Mouse (Mus musculus) embryonic facial prominence, embryonic 14.5 days (tissue): ENCODE results near the gene Pwp1. TPM values are rescaled to one million over a fixed set of nuclear protein-coding genes. Genes with fewer than 3 reads are reported as not detected.

ENCODE experiments used
- ATAC-seq: fragments of 200-750 bp; cut with Nextera tagmentation; 2 replicates; pipeline ENCODE4 v1.8.0; 2017; ENCODE audit warnings: low read depth, moderate number of reproducible peaks, moderate TSS enrichment
- DNase-seq: peaks from one replicate; pipeline ENCODE4 v3.0.0-alpha.2; 2015; ENCODE audit warnings: low spot score
- H3K27ac ChIP-seq: fragments of 300-500 bp; sonication (generic); replicated peaks from 2 replicates; pipeline ENCODE4 v1.5.1; 2014; ENCODE audit warnings: low read depth, mild to moderate bottlenecking, low read length, moderate library complexity
- H3K27me3 ChIP-seq: fragments of 300-500 bp; sonication (generic); replicated peaks from 2 replicates; pipeline ENCODE4 v1.6.1; 2014; ENCODE audit warnings: low read length; ENCODE audit not compliant: control insufficient read depth, insufficient read depth
- H3K36me3 ChIP-seq: fragments of 300-500 bp; sonication (generic); 2 replicates; pipeline ENCODE4 v1.6.1; 2014; ENCODE audit warnings: low read length, mixed read lengths; ENCODE audit not compliant: control insufficient read depth, insufficient read depth
- H3K4me1 ChIP-seq: fragments of 300-500 bp; sonication (generic); 2 replicates; pipeline ENCODE4 v1.6.1; 2014; ENCODE audit warnings: antibody characterized with exemption, low read length; ENCODE audit not compliant: control insufficient read depth, insufficient read depth
- H3K4me2 ChIP-seq: fragments of 300-500 bp; sonication (generic); 2 replicates; pipeline ENCODE4 v1.6.1; 2014; ENCODE audit warnings: low read depth, mild to moderate bottlenecking, low read length, moderate library complexity, mixed read lengths
- H3K4me3 ChIP-seq: fragments of 300-500 bp; sonication (generic); 2 replicates; pipeline ENCODE4 v1.5.1; 2014; ENCODE audit warnings: low read depth, mild to moderate bottlenecking, low read length
- H3K9ac ChIP-seq: fragments of 300-500 bp; sonication (generic); 2 replicates; pipeline ENCODE4 v1.6.1; 2014; ENCODE audit warnings: low read depth, mild to moderate bottlenecking, low read length, moderate library complexity, mixed read lengths
- H3K9me3 ChIP-seq: fragments of 300-500 bp; sonication (generic); 2 replicates; pipeline ENCODE4 v1.6.1; 2016; ENCODE audit warnings: low read length; ENCODE audit not compliant: control insufficient read depth
- WGBS: fragments of 180-500 bp; shearing (Covaris S2); extraction: QIAGEN DNeasy Blood & Tissue Kit; methylation state at CpG from one replicate; pipeline ENCODE4 v1.1.7; 2014; 5-methylcytosine and 5-hydroxymethylcytosine counted together
- polyA plus RNA-seq: library from polyadenylated mRNA; unstranded; fragments of >200 nt; fragmentation: Nextera tagmentation; extraction: Ambion mirVana; gene quantifications from 2 replicates; pipeline ENCODE4 v1.2.1, GENCODE M21; 2014

Gene Pwp1
- polyA plus RNA-seq, 1 experiment from 2014 or later = 68.0 TPM

DNA sequence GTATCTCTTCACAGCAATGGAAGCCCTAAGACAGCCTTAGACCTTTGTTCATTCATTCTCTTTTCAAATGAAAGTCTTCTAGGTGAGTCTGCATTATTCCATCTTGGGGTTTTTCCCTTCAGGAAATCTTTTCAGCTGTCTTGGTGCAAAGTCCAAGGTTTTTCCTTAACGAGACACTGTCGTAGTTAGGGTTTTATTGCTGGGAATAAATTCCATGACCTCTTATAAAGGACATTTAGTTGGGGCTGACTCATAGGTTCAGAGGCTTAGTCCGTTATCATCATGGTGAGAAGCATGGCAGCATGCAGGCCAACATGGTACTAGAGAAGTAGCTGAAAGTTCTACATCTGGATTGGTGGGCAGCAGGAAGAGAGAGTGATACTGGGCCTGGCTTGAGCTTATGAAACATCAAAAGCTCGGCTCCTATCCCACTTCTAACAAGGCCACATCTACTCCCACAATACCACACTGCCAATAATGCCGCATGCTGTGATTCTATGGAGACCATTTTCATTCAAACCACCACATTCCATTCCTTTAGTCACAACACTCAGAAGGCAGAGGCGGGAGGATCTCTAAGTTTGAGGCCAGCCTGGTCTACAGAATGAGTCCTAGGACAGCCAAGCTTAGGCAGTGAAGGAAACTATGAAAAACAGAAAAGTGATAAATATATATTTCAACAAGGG lies 107.1 kb downstream of the Pwp1 start:
- DNase-seq = no peak
- H3K36me3 ChIP-seq = peaks cover 53% of the 10 kb centered on the region
- no peak overlapping the region for H3K4me2 ChIP-seq
- no peaks in the 10 kb centered on the region; the same call in 1 of the 2 replicates for H3K9me3 ChIP-seq
- ATAC-seq = no peak
- whole genome bisulfite sequencing = 91% methylated on average over 6 of the region's 6 CpGs
- no peak overlapping the region for H3K27ac ChIP-seq
- no peak overlapping the region for H3K4me3 ChIP-seq
- H3K9ac ChIP-seq = no peak overlapping the region
- H3K4me1 ChIP-seq = no peaks in the 10 kb centered on the region
- no peaks in the 10 kb centered on the region for H3K27me3 ChIP-seq

Other genes with a start within 250 kb of the Pwp1 start
- gene Prdm4, start 87.6 kb downstream of the Pwp1 start, polyA plus RNA-seq = 20.8 and 22.3 TPM in 2 replicates
- gene Ascl4, start 98.2 kb downstream of the Pwp1 start, polyA plus RNA-seq = 0.49 and 0.80 TPM in 2 replicates
- 149 and 174 TPM in 2 replicates for gene Rtcb, start 128.3 kb downstream of the Pwp1 start, polyA plus RNA-seq
- 1.9 and 2.9 TPM in 2 replicates for gene Bpifc, start 182.4 kb downstream of the Pwp1 start, polyA plus RNA-seq
- 26.1 and 27.9 TPM in 2 replicates for gene Fbxo7, start 192.5 kb downstream of the Pwp1 start, polyA plus RNA-seq